Mouse (Mus musculus): Measurements from ENCODE around the gene Rell1. TPM values are rescaled to one million over a fixed set of nuclear protein-coding genes. Genes with fewer than 3 reads are reported as not detected.

Gene Rell1
- 26.8 TPM for polyA plus RNA-seq (2017; shearing (Covaris generic))

GRCm38 (mm10) chr5:63968443-63969415, at the start of gene Rell1:
TSS of gene Rell1 (minus strand) at chr5:63968897.

Other genes with a start within 250 kb of the Rell1 start
- not detected for gene 0610040J01Rik, start 156.5 kb downstream of the Rell1 start, polyA plus RNA-seq (2017; shearing (Covaris generic))
- gene Pgm2, start 124.1 kb upstream of the Rell1 start, polyA plus RNA-seq (2017; shearing (Covaris generic)) = 23.7 TPM
- 74.1 TPM for gene Tbc1d1, start 187.4 kb upstream of the Rell1 start, polyA plus RNA-seq (2017; shearing (Covaris generic))